Mouse (Mus musculus): ENCODE results near the gene Majin.

Majin gene

GRCm38 (mm10) chr19:6227864-6228263 is 43.7 kb downstream of the Majin start:
- no peak for DNase-seq (ENCODE audit: extremely low spot score)

GRCm38 (mm10) chr19:6230411-6230810 is 46.2 kb downstream of the Majin start:
- no peak for DNase-seq (ENCODE audit: extremely low spot score)

GRCm38 (mm10) chr19:6231036-6231435 is 46.8 kb downstream of the Majin start:
- DNase-seq (ENCODE audit: extremely low spot score) = no peak

- no peak for DNase-seq (ENCODE audit: extremely low spot score)
Observed at GRCm38 (mm10) chr19:6233647-6234046, 49.5 kb downstream of the Majin start.

- DNase-seq (ENCODE audit: extremely low spot score) = no peak
Observed at GRCm38 (mm10) chr19:6234337-6235083, 50.3 kb downstream of the Majin start.

GRCm38 (mm10) chr19:6235084-6236052 is 51.2 kb downstream of the Majin start, which contains the start of gene Ppp2r5b:
TSS of gene Ppp2r5b (minus strand) at chr19:6235872.
- DNase-seq (ENCODE audit: extremely low spot score) = peak; percentile 96

GRCm38 (mm10) chr19:6236053-6236441 is 51.9 kb downstream of the Majin start:
- DNase-seq (ENCODE audit: extremely low spot score) = peak; percentile 91

- no peak for DNase-seq (ENCODE audit: extremely low spot score)
Observed at GRCm38 (mm10) chr19:6236842-6237241, 52.7 kb downstream of the Majin start.

- no peak for DNase-seq (ENCODE audit: extremely low spot score)
Observed at GRCm38 (mm10) chr19:6238740-6239139, 54.6 kb downstream of the Majin start.

GRCm38 (mm10) chr19:6240136-6240535 is 55.9 kb downstream of the Majin start:
- DNase-seq (ENCODE audit: extremely low spot score) = no peak

GRCm38 (mm10) chr19:6240725-6241124 is 56.5 kb downstream of the Majin start:
- no peak for DNase-seq (ENCODE audit: extremely low spot score)

- peak; percentile 98 for DNase-seq (ENCODE audit: extremely low spot score)
Observed at GRCm38 (mm10) chr19:6241274-6242107, 57.3 kb downstream of the Majin start, which contains the start of gene Atg2a. TSS of gene Atg2a (plus strand) at chr19:6241668.

- DNase-seq (ENCODE audit: extremely low spot score) = peak; percentile 34
Observed at GRCm38 (mm10) chr19:6242281-6242680, 58.1 kb downstream of the Majin start.

GRCm38 (mm10) chr19:6243226-6243625 is 59.0 kb downstream of the Majin start:
- no peak for DNase-seq (ENCODE audit: extremely low spot score)

GRCm38 (mm10) chr19:6245806-6246205 is 61.6 kb downstream of the Majin start:
- DNase-seq (ENCODE audit: extremely low spot score) = no peak

- no peak for DNase-seq (ENCODE audit: extremely low spot score)
Observed at GRCm38 (mm10) chr19:6247526-6248300, 63.5 kb downstream of the Majin start.

- DNase-seq (ENCODE audit: extremely low spot score) = no peak
Observed at GRCm38 (mm10) chr19:6253021-6253420, 68.8 kb downstream of the Majin start.

- peak; percentile 39 for DNase-seq (ENCODE audit: extremely low spot score)
Observed at GRCm38 (mm10) chr19:6260428-6260827, 76.2 kb downstream of the Majin start.

GRCm38 (mm10) chr19:6260946-6261345 is 76.8 kb downstream of the Majin start:
- no peak for DNase-seq (ENCODE audit: extremely low spot score)

GRCm38 (mm10) chr19:6261379-6261778 is 77.2 kb downstream of the Majin start:
- DNase-seq (ENCODE audit: extremely low spot score) = no peak

- peak; percentile 66 for DNase-seq (ENCODE audit: extremely low spot score)
Observed at GRCm38 (mm10) chr19:6262222-6262621, 78.0 kb downstream of the Majin start.

Measured in embryo, embryonic 9.5 days (tissue).